17 mouse cellular contexts compared by ENCODE assay signal in genomic region chr10:10205805-10206520, GRCm38 (mm10).
DNase-seq lines count a peak whose midpoint lies in the region; ATAC-seq lines count a peak whose summit lies in the region.
"Had no signal": no experiment of that assay in that cellular context is flagged by ENCODE, and none has a peak within 500 bp of the region (broad histone marks: within the 10 kb centered on the region; RNA-seq: fewer than 3 reads in every experiment).

No protein-coding gene starts in this region.

- no peak overlapping the region for H3K27ac ChIP-seq in hindbrain, embryonic 15.5 days (replicated peaks)
- no peak overlapping the region for H3K27ac ChIP-seq in hindbrain, embryonic 10.5 days
- no peak overlapping the region for H3K27ac ChIP-seq in midbrain, embryonic 13.5 days
- no peak overlapping the region for H3K27ac ChIP-seq in midbrain, embryonic 16.5 days (ENCODE audit: low read length)
- H3K27ac ChIP-seq: embryonic facial prominence, embryonic 12.5 days; forebrain, embryonic 15.5 days; heart, embryonic 10.5 days had no signal

- no peak overlapping the region for H3K4me2 ChIP-seq in hindbrain, embryonic 15.5 days
- no peak overlapping the region for H3K4me2 ChIP-seq in midbrain, embryonic 13.5 days (replicated peaks)
- H3K4me2 ChIP-seq in midbrain, embryonic 16.5 days (ENCODE audit: low read length) = no peak overlapping the region
- H3K4me2 ChIP-seq: embryonic facial prominence, embryonic 12.5 days; forebrain, embryonic 15.5 days had no signal

- no peak overlapping the region for H3K9ac ChIP-seq in hindbrain, embryonic 15.5 days
- H3K9ac ChIP-seq in midbrain, embryonic 13.5 days (replicated peaks) = no peak overlapping the region
- no peak overlapping the region for H3K9ac ChIP-seq in midbrain, embryonic 16.5 days (ENCODE audit: low read depth, low read length)
- H3K9ac ChIP-seq: embryonic facial prominence, embryonic 12.5 days; forebrain, embryonic 15.5 days had no signal

- H3K27me3 ChIP-seq in hindbrain, embryonic 15.5 days = no peaks in the 10 kb centered on the region
- H3K27me3 ChIP-seq in hindbrain, embryonic 10.5 days (ENCODE audit: insufficient read depth, poor library complexity, severe bottlenecking) = no peaks in the 10 kb centered on the region
- H3K27me3 ChIP-seq in midbrain, embryonic 13.5 days = no peaks in the 10 kb centered on the region
- H3K27me3 ChIP-seq in midbrain, embryonic 16.5 days (ENCODE audit: control insufficient read depth, insufficient read depth, low read depth, low read length) = no peaks in the 10 kb centered on the region
- H3K27me3 ChIP-seq: embryonic facial prominence, embryonic 12.5 days; forebrain, embryonic 15.5 days had no signal

- WGBS in hindbrain, embryonic 15.5 days = 70% methylated on average over 7 of the region's 7 CpGs
- 77% methylated on average over 7 of the region's 7 CpGs for WGBS in hindbrain, embryonic 10.5 days
- WGBS in midbrain, embryonic 13.5 days = 80% methylated on average over 7 of the region's 7 CpGs
- 70% methylated on average over 7 of the region's 7 CpGs for WGBS in midbrain, embryonic 16.5 days

- no peaks in the 10 kb centered on the region for H3K4me1 ChIP-seq in hindbrain, embryonic 15.5 days (replicated peaks)
- no peaks in the 10 kb centered on the region for H3K4me1 ChIP-seq in hindbrain, embryonic 10.5 days (replicated peaks)
- H3K4me1 ChIP-seq in midbrain, embryonic 13.5 days (replicated peaks) = no peaks in the 10 kb centered on the region
- no peaks in the 10 kb centered on the region for H3K4me1 ChIP-seq in midbrain, embryonic 16.5 days (ENCODE audit: control insufficient read depth, insufficient read depth, low read length)
- H3K4me1 ChIP-seq: embryonic facial prominence, embryonic 12.5 days; forebrain, embryonic 15.5 days; heart, embryonic 10.5 days had no signal

- peak; percentile 61 for DNase-seq in adrenal gland, adult 2 months
- no peak for DNase-seq in adrenal gland, postnatal 4 days (ENCODE audit: low spot score in 2 of 2)
- no peak for DNase-seq in hindbrain, embryonic 10.5 days (ENCODE audit: low spot score)
- no peak for DNase-seq in right cerebral cortex, postnatal 4 days
- DNase-seq: cerebellum, adult 11-12 months; cerebellum, adult 9-10 months; cerebellum, postnatal 25 days; gastrocnemius, postnatal 36 days; heart, adult 18-20 months; heart, postnatal 10 days; kidney, adult 11 months had no signal

- no peaks in the 10 kb centered on the region for H3K36me3 ChIP-seq in hindbrain, embryonic 15.5 days
- H3K36me3 ChIP-seq in hindbrain, embryonic 10.5 days = no peaks in the 10 kb centered on the region
- no peaks in the 10 kb centered on the region for H3K36me3 ChIP-seq in midbrain, embryonic 13.5 days
- no peaks in the 10 kb centered on the region for H3K36me3 ChIP-seq in midbrain, embryonic 16.5 days (ENCODE audit: control insufficient read depth, insufficient read depth, low read length)
- H3K36me3 ChIP-seq: embryonic facial prominence, embryonic 12.5 days; forebrain, embryonic 15.5 days; heart, embryonic 10.5 days had no signal

- peak; percentile 54; the same call in 1 of the 2 replicates for ATAC-seq in hindbrain, embryonic 15.5 days (ENCODE audit: low FRiP score, low read depth)
- ATAC-seq in midbrain, embryonic 13.5 days = 0 out of 2 replicates have a peak, but pooled peaks have one; percentile 34
- ATAC-seq in midbrain, embryonic 16.5 days = no peak
- ATAC-seq: forebrain, embryonic 15.5 days had no signal

- no peaks in the 10 kb centered on the region for H3K9me3 ChIP-seq in hindbrain, embryonic 15.5 days
- H3K9me3 ChIP-seq in hindbrain, embryonic 10.5 days = no peaks in the 10 kb centered on the region
- no peaks in the 10 kb centered on the region for H3K9me3 ChIP-seq in midbrain, embryonic 13.5 days
- no peaks in the 10 kb centered on the region for H3K9me3 ChIP-seq in midbrain, embryonic 16.5 days (replicated peaks; ENCODE audit: control insufficient read depth, low read length, poor library complexity, severe bottlenecking)
- H3K9me3 ChIP-seq: embryonic facial prominence, embryonic 12.5 days; forebrain, embryonic 15.5 days; heart, embryonic 10.5 days had no signal

- H3K4me3 ChIP-seq in hindbrain, embryonic 15.5 days = no peak overlapping the region
- no peak overlapping the region for H3K4me3 ChIP-seq in hindbrain, embryonic 10.5 days
- no peak overlapping the region for H3K4me3 ChIP-seq in midbrain, embryonic 13.5 days (replicated peaks)
- H3K4me3 ChIP-seq in midbrain, embryonic 16.5 days (ENCODE audit: low read depth, low read length) = no peak overlapping the region
- H3K4me3 ChIP-seq: embryonic facial prominence, embryonic 12.5 days; forebrain, embryonic 15.5 days; heart, embryonic 10.5 days had no signal
